Mouse (Mus musculus) ES-E14 (cell line): Measurements from ENCODE around the gene Kank4.

Experiments
- HCFC1 ChIP-seq: IDR thresholded peaks from 2 replicates; pipeline ENCODE4 v1.6.1; 2012; ENCODE audit warnings: low read length, inconsistent platforms, borderline replicate concordance; ENCODE audit not compliant: insufficient read depth
- MAFK ChIP-seq: IDR thresholded peaks from 2 replicates; pipeline ENCODE4 v1.6.1; 2014; ENCODE audit warnings: mild to moderate bottlenecking, low read depth, low read length, inconsistent platforms; ENCODE audit not compliant: insufficient read depth
- ZC3H11A ChIP-seq: IDR thresholded peaks from 2 replicates; pipeline ENCODE4 v1.6.1; 2012; ENCODE audit warnings: low read depth, mild to moderate bottlenecking, inconsistent platforms, low read length, borderline replicate concordance
- ZNF384 ChIP-seq: IDR thresholded peaks from 2 replicates; pipeline ENCODE4 v1.6.1; 2012; ENCODE audit warnings: low read depth, low read length, inconsistent platforms

DNA sequence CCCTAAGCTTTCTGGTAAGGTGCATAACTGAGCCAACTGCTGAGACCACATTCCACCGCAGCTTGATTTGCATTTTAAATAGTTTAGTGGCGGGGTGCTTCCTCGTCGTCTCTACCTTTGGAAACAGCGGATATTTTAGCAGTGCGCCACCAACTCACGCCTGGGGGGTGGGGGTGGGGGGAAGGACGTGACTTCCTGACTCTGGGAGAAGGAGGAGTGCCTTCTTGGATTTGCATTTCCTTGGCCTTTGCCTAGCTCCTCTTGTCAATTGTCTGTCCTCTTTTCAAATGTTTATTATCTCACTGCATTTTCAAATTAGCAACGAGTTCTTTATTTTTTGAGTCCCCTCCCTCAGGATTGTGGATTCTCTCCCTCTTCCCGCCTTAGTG lies 89.4 kb downstream of the Kank4 start:
- TF ChIP-seq ZNF384 (no peak), MAFK (no peak), ZC3H11A (no peak), HCFC1 (no peak)
